Mouse (Mus musculus) hindbrain, postnatal 0 days (tissue): ENCODE results near the gene Dedd. TPM values are rescaled to one million over a fixed set of nuclear protein-coding genes. Genes with fewer than 3 reads are reported as not detected.

ENCODE experiments used
- ATAC-seq: fragments of 200-750 bp; cut with Nextera tagmentation; 2 replicates; pipeline ENCODE4 v1.8.0; 2017; ENCODE audit warnings: mild to moderate bottlenecking, moderate TSS enrichment, moderate library complexity
- DNase-seq: peaks from one replicate; pipeline ENCODE4 v3.0.0-alpha.2; 2015; ENCODE audit warnings: low spot score
- H3K27ac ChIP-seq: fragments of 300-500 bp; sonication (generic); 2 replicates; pipeline ENCODE4 v1.5.1; 2014; ENCODE audit warnings: mild to moderate bottlenecking
- H3K27me3 ChIP-seq: fragments of 300-500 bp; sonication (generic); 2 replicates; pipeline ENCODE4 v1.6.1; 2014; ENCODE audit warnings: low read length, mixed read lengths; ENCODE audit not compliant: insufficient read depth
- H3K36me3 ChIP-seq: fragments of 300-500 bp; sonication (generic); 2 replicates; pipeline ENCODE4 v1.6.1; 2014; ENCODE audit warnings: low read length, mixed read lengths; ENCODE audit not compliant: insufficient read depth
- H3K4me1 ChIP-seq: fragments of 300-500 bp; sonication (generic); 2 replicates; pipeline ENCODE4 v1.6.1; 2014; ENCODE audit warnings: antibody characterized with exemption, low read length, mixed read lengths; ENCODE audit not compliant: insufficient read depth
- H3K4me2 ChIP-seq: fragments of 300-500 bp; sonication (generic); 2 replicates; pipeline ENCODE4 v1.6.1; 2014; ENCODE audit warnings: low read depth, mild to moderate bottlenecking, low read length, moderate library complexity, mixed read lengths
- H3K4me3 ChIP-seq: fragments of 300-500 bp; sonication (generic); 2 replicates; pipeline ENCODE4 v1.5.1; 2014; ENCODE audit warnings: low read length
- H3K9ac ChIP-seq: fragments of 300-500 bp; sonication (generic); replicated peaks from 2 replicates; pipeline ENCODE4 v1.6.1; 2014; ENCODE audit warnings: mild to moderate bottlenecking, low read length, moderate library complexity, mixed read lengths
- H3K9me3 ChIP-seq: fragments of 300-500 bp; sonication (generic); 2 replicates; pipeline ENCODE4 v1.6.1; 2016; ENCODE audit warnings: low read length, mixed read lengths
- CTCF ChIP-seq: IDR thresholded peaks from 2 replicates; pipeline ENCODE4 v1.5.1; 2016; ENCODE audit warnings: antibody characterized with exemption, control low read depth, low read depth
- WGBS: fragments of 180-500 bp; shearing (Covaris S2); extraction: QIAGEN DNeasy Blood & Tissue Kit; methylation state at CpG from one replicate; pipeline ENCODE4 v1.1.7; 2014; 5-methylcytosine and 5-hydroxymethylcytosine counted together
- polyA plus RNA-seq: library from polyadenylated mRNA; unstranded; fragments of >200 nt; fragmentation: Nextera tagmentation; extraction: Ambion mirVana; gene quantifications from 2 replicates; pipeline ENCODE4 v1.2.1, GENCODE M21; 2015
- total RNA-seq: library from RNA; depleted of rRNA; stranded (reverse); fragments of >200 nt; gene quantifications from 2 replicates; pipeline ENCODE4 v1.2.3, GENCODE M21; 2014

Dedd gene
- total and polyA plus RNA-seq, 2 experiments from 2014 or later, result 30.2 to 39.9 TPM

GRCm38 (mm10) chr1:171283188-171284160, 45.5 kb upstream of the Dedd start:
- Histone ChIP-seq H3K9me3 (no peaks in the 10 kb centered on the region), H3K4me3 (no peak overlapping the region), H3K27me3 (no peaks in the 10 kb centered on the region), H3K4me1 (peaks cover 12% of the 10 kb centered on the region), H3K9ac (no peak overlapping the region), H3K27ac (no peak overlapping the region), H3K36me3 (peaks cover 20% of the 10 kb centered on the region; the same call in 1 of the 2 replicates), H3K4me2 (no peak overlapping the region)
- DNase-seq, result no peak
- ATAC-seq, result no peak
- 91% methylated on average over 18 of the region's 18 CpGs for WGBS
- no peak for TF ChIP-seq CTCF

GRCm38 (mm10) chr1:171284491-171284890, 44.5 kb upstream of the Dedd start:
- WGBS, result 90% methylated on average over 15 of the region's 15 CpGs
- no peak overlapping the region for H3K27ac ChIP-seq
- no peak overlapping the region for H3K4me2 ChIP-seq
- TF ChIP-seq CTCF, result no peak
- ATAC-seq, result no peak
- no peaks in the 10 kb centered on the region for H3K9me3 ChIP-seq
- no peak overlapping the region for H3K4me3 ChIP-seq
- H3K9ac ChIP-seq, result no peak overlapping the region
- H3K4me1 ChIP-seq, result peaks cover 12% of the 10 kb centered on the region
- DNase-seq, result no peak
- peaks cover 27% of the 10 kb centered on the region; the same call in 1 of the 2 replicates for H3K36me3 ChIP-seq
- no peaks in the 10 kb centered on the region for H3K27me3 ChIP-seq

- Histone ChIP-seq H3K9ac (no peak overlapping the region), H3K4me1 (peaks cover 8% of the 10 kb centered on the region), H3K4me2 (0 out of 2 replicates have a peak overlapping the region, but pooled peaks have one; percentile 4), H3K27ac (no peak overlapping the region), H3K36me3 (peaks cover 32% of the 10 kb centered on the region; the same call in 1 of the 2 replicates), H3K9me3 (no peaks in the 10 kb centered on the region), H3K27me3 (no peaks in the 10 kb centered on the region), H3K4me3 (no peak overlapping the region)
- WGBS, result 90% methylated on average over 20 of the region's 20 CpGs
- TF ChIP-seq CTCF, result no peak
- no peak for ATAC-seq
- no peak for DNase-seq
Measured at GRCm38 (mm10) chr1:171285096-171285892, 43.7 kb upstream of the Dedd start.

- Histone ChIP-seq H3K4me3 (peak overlapping the region; percentile 78), H3K4me1 (peaks cover 6% of the 10 kb centered on the region; the same call in 1 of the 2 replicates), H3K27me3 (no peaks in the 10 kb centered on the region), H3K27ac (no peak overlapping the region), H3K9ac (no peak overlapping the region), H3K36me3 (peaks cover 32% of the 10 kb centered on the region; the same call in 1 of the 2 replicates), H3K9me3 (no peaks in the 10 kb centered on the region), H3K4me2 (peak overlapping the region; percentile 75)
- TF ChIP-seq CTCF, result no peak
- no peak for ATAC-seq
- 89% methylated on average over 19 of the region's 19 CpGs for WGBS
- DNase-seq, result no peak
Measured at GRCm38 (mm10) chr1:171286517-171286916, 42.4 kb upstream of the Dedd start.

GRCm38 (mm10) chr1:171287136-171288081, 41.5 kb upstream of the Dedd start, which contains the start of gene Usp21:
Usp21 (minus strand) TSS chr1:171287991.
- ATAC-seq (peak; percentile 96), DNase-seq (peak; percentile 97)
- under 1% methylated on average over 49 of the region's 49 CpGs for WGBS
- peaks cover 6% of the 10 kb centered on the region; the same call in 1 of the 2 replicates for H3K4me1 ChIP-seq
- TF ChIP-seq CTCF, result no peak
- H3K9ac ChIP-seq, result peak within 1 kb of the TSS; percentile 92
- no peaks in the 10 kb centered on the region for H3K9me3 ChIP-seq
- peak within 1 kb of the TSS; percentile 95 for H3K27ac ChIP-seq
- peak within 1 kb of the TSS; percentile 75 for H3K4me2 ChIP-seq
- peaks cover 32% of the 10 kb centered on the region; the same call in 1 of the 2 replicates for H3K36me3 ChIP-seq
- H3K27me3 ChIP-seq, result no peaks in the 10 kb centered on the region
- peak within 1 kb of the TSS; percentile 78 for H3K4me3 ChIP-seq
